Mouse (Mus musculus) intestine, embryonic 15.5 days (tissue): ENCODE measurements around the gene Agtpbp1. TPM values are rescaled to one million over a fixed set of nuclear protein-coding genes. Genes with fewer than 3 reads are reported as not detected.

ENCODE experiments used
- ATAC-seq: fragments of 200-750 bp; cut with Nextera tagmentation; 2 replicates; pipeline ENCODE4 v1.8.0; 2017; ENCODE audit warnings: moderate TSS enrichment, moderate library complexity
- H3K27ac ChIP-seq: fragments of 300-500 bp; sonication (generic); 2 replicates; pipeline ENCODE4 v1.5.1; 2015; ENCODE audit warnings: mild to moderate bottlenecking, inconsistent platforms
- H3K27me3 ChIP-seq: fragments of 300-500 bp; sonication (generic); replicated peaks from 2 replicates; pipeline ENCODE4 v1.6.1; 2015; ENCODE audit warnings: inconsistent platforms
- H3K36me3 ChIP-seq: fragments of 300-500 bp; sonication (generic); 2 replicates; pipeline ENCODE4 v1.6.1; 2015; ENCODE audit warnings: inconsistent platforms
- H3K4me1 ChIP-seq: fragments of 300-500 bp; sonication (generic); replicated peaks from 2 replicates; pipeline ENCODE4 v1.6.1; 2015; ENCODE audit warnings: inconsistent platforms
- H3K4me2 ChIP-seq: fragments of 300-500 bp; sonication (generic); replicated peaks from 2 replicates; pipeline ENCODE4 v1.6.1; 2015; ENCODE audit warnings: mild to moderate bottlenecking, inconsistent platforms
- H3K4me3 ChIP-seq: fragments of 300-500 bp; sonication (generic); replicated peaks from 2 replicates; pipeline ENCODE4 v1.5.1; 2015; ENCODE audit warnings: inconsistent platforms
- H3K9ac ChIP-seq: fragments of 300-500 bp; sonication (generic); 2 replicates; pipeline ENCODE4 v1.6.1; 2015; ENCODE audit warnings: inconsistent platforms
- H3K9me3 ChIP-seq: fragments of 300-500 bp; sonication (generic); 2 replicates; pipeline ENCODE4 v1.6.1; 2016; ENCODE audit warnings: inconsistent platforms
- whole genome bisulfite sequencing: fragments of 180-500 bp; shearing (Covaris S2); methylation state at CpG from one replicate; pipeline ENCODE4 v1.1.7; 2015; 5-methylcytosine and 5-hydroxymethylcytosine counted together
- polyA plus RNA-seq: library from polyadenylated mRNA; unstranded; fragments of >200 nt; fragmentation: Nextera tagmentation; extraction: Ambion mirVana; gene quantifications from 2 replicates; pipeline ENCODE4 v1.2.1, GENCODE M21; 2015

Gene Agtpbp1
- polyA plus RNA-seq, 1 experiment from 2014 or later: 15.7 TPM

GRCm38 (mm10) chr13:59472222-59472621 is 112.8 kb downstream of the Agtpbp1 start:
- H3K4me1 ChIP-seq: no peaks in the 10 kb centered on the region
- H3K4me3 ChIP-seq: no peak overlapping the region
- no peak overlapping the region for H3K4me2 ChIP-seq
- ATAC-seq: no peak
- no peaks in the 10 kb centered on the region for H3K9me3 ChIP-seq
- 0 out of 2 replicates have a peak, but pooled peaks cover 5% of the 10 kb centered on the region for H3K36me3 ChIP-seq
- H3K27ac ChIP-seq: no peak overlapping the region
- H3K9ac ChIP-seq: no peak overlapping the region
- WGBS: 83% methylated on average over 5 of the region's 5 CpGs
- no peaks in the 10 kb centered on the region for H3K27me3 ChIP-seq

GRCm38 (mm10) chr13:59469701-59470100 is 115.3 kb downstream of the Agtpbp1 start:
- H3K36me3 ChIP-seq: 0 out of 2 replicates have a peak, but pooled peaks cover 5% of the 10 kb centered on the region
- no peaks in the 10 kb centered on the region for H3K9me3 ChIP-seq
- H3K4me2 ChIP-seq: no peak overlapping the region
- no peak overlapping the region for H3K27ac ChIP-seq
- no peak for ATAC-seq
- H3K9ac ChIP-seq: no peak overlapping the region
- H3K27me3 ChIP-seq: no peaks in the 10 kb centered on the region
- H3K4me3 ChIP-seq: no peak overlapping the region
- H3K4me1 ChIP-seq: no peaks in the 10 kb centered on the region
- 84% methylated on average over 5 of the region's 5 CpGs for WGBS

- Histone ChIP-seq H3K4me3 (no peak overlapping the region), H3K4me1 (no peaks in the 10 kb centered on the region), H3K9ac (no peak overlapping the region), H3K36me3 (0 out of 2 replicates have a peak, but pooled peaks cover 5% of the 10 kb centered on the region), H3K27me3 (no peaks in the 10 kb centered on the region), H3K9me3 (no peaks in the 10 kb centered on the region), H3K27ac (no peak overlapping the region), H3K4me2 (no peak overlapping the region)
- ATAC-seq: no peak
- 78% methylated on average over 8 of the region's 8 CpGs for WGBS
Observed at GRCm38 (mm10) chr13:59468181-59468802, 116.7 kb downstream of the Agtpbp1 start.

GRCm38 (mm10) chr13:59467591-59467990 is 117.4 kb downstream of the Agtpbp1 start:
- ATAC-seq: no peak
- H3K27me3 ChIP-seq: no peaks in the 10 kb centered on the region
- H3K27ac ChIP-seq: no peak overlapping the region

GRCm38 (mm10) chr13:59460958-59461357 is 124.1 kb downstream of the Agtpbp1 start:
- Histone ChIP-seq H3K27me3 (no peaks in the 10 kb centered on the region), H3K9me3 (no peaks in the 10 kb centered on the region), H3K4me1 (no peaks in the 10 kb centered on the region), H3K9ac (no peak overlapping the region), H3K36me3 (peaks cover 4% of the 10 kb centered on the region; the same call in 1 of the 2 replicates), H3K4me2 (no peak overlapping the region), H3K27ac (no peak overlapping the region), H3K4me3 (no peak overlapping the region)
- 88% methylated on average over 3 of the region's 3 CpGs for WGBS
- no peak for ATAC-seq

More at GRCm38 (mm10) chr13:59467591-59467990, 117.4 kb downstream of the Agtpbp1 start:
- H3K4me1 ChIP-seq: no peaks in the 10 kb centered on the region
- H3K4me3 ChIP-seq: no peak overlapping the region
- 0 out of 2 replicates have a peak, but pooled peaks cover 5% of the 10 kb centered on the region for H3K36me3 ChIP-seq
- no peak overlapping the region for H3K9ac ChIP-seq
- no peak overlapping the region for H3K4me2 ChIP-seq
- 54% methylated on average over 3 of the region's 3 CpGs for WGBS
- no peaks in the 10 kb centered on the region for H3K9me3 ChIP-seq

- H3K4me3 ChIP-seq: no peak overlapping the region
- WGBS: 81% methylated on average over 1 of the region's 1 CpGs
Observed at GRCm38 (mm10) chr13:59456203-59456602, 128.8 kb downstream of the Agtpbp1 start.

GRCm38 (mm10) chr13:59454001-59454785 is 130.8 kb downstream of the Agtpbp1 start:
- Histone ChIP-seq H3K27ac (no peak overlapping the region), H3K27me3 (no peaks in the 10 kb centered on the region), H3K9ac (no peak overlapping the region; the same call in 1 of the 2 replicates), H3K4me1 (peaks cover 12% of the 10 kb centered on the region), H3K36me3 (peaks cover 2% of the 10 kb centered on the region; the same call in 1 of the 2 replicates), H3K4me3 (no peak overlapping the region), H3K9me3 (no peaks in the 10 kb centered on the region), H3K4me2 (no peak overlapping the region)
- ATAC-seq: peak; percentile 39; the same call in 1 of the 2 replicates
- 78% methylated on average over 11 of the region's 11 CpGs for WGBS

More at GRCm38 (mm10) chr13:59456203-59456602, 128.8 kb downstream of the Agtpbp1 start:
- Histone ChIP-seq H3K36me3 (0 out of 2 replicates have a peak, but pooled peaks cover 2% of the 10 kb centered on the region), H3K27me3 (no peaks in the 10 kb centered on the region), H3K27ac (no peak overlapping the region), H3K9ac (no peak overlapping the region), H3K4me1 (peaks cover 12% of the 10 kb centered on the region), H3K9me3 (no peaks in the 10 kb centered on the region), H3K4me2 (no peak overlapping the region)
- no peak for ATAC-seq

GRCm38 (mm10) chr13:59453582-59453981 is 131.4 kb downstream of the Agtpbp1 start:
- H3K4me3 ChIP-seq: no peak overlapping the region
- H3K27ac ChIP-seq: no peak overlapping the region

GRCm38 (mm10) chr13:59453045-59453444 is 132.0 kb downstream of the Agtpbp1 start:
- Histone ChIP-seq H3K4me2 (no peak overlapping the region), H3K27ac (no peak overlapping the region), H3K27me3 (no peaks in the 10 kb centered on the region), H3K9me3 (no peaks in the 10 kb centered on the region), H3K4me1 (peaks cover 12% of the 10 kb centered on the region), H3K4me3 (no peak overlapping the region), H3K9ac (no peak overlapping the region), H3K36me3 (peaks cover 2% of the 10 kb centered on the region; the same call in 1 of the 2 replicates)
- ATAC-seq: 0 out of 2 replicates have a peak, but pooled peaks have one; percentile 25
- 50% methylated on average over 2 of the region's 2 CpGs for WGBS

More at GRCm38 (mm10) chr13:59453582-59453981, 131.4 kb downstream of the Agtpbp1 start:
- no peak overlapping the region for H3K9ac ChIP-seq
- H3K4me1 ChIP-seq: peaks cover 12% of the 10 kb centered on the region
- 40% methylated on average over 6 of the region's 6 CpGs for whole genome bisulfite sequencing
- peak; percentile 56 for ATAC-seq
- H3K36me3 ChIP-seq: peaks cover 2% of the 10 kb centered on the region; the same call in 1 of the 2 replicates
- no peaks in the 10 kb centered on the region for H3K9me3 ChIP-seq
- H3K27me3 ChIP-seq: no peaks in the 10 kb centered on the region
- H3K4me2 ChIP-seq: no peak overlapping the region

- Histone ChIP-seq H3K4me3 (no peak overlapping the region), H3K27ac (no peak overlapping the region), H3K4me2 (no peak overlapping the region), H3K36me3 (peaks cover 2% of the 10 kb centered on the region; the same call in 1 of the 2 replicates), H3K4me1 (peaks cover 12% of the 10 kb centered on the region), H3K9ac (no peak overlapping the region), H3K27me3 (no peaks in the 10 kb centered on the region), H3K9me3 (no peaks in the 10 kb centered on the region)
- no peak for ATAC-seq
- 91% methylated on average over 10 of the region's 10 CpGs for WGBS
Observed at GRCm38 (mm10) chr13:59450840-59451239, 134.2 kb downstream of the Agtpbp1 start.

- WGBS: 80% methylated on average over 7 of the region's 7 CpGs
- Histone ChIP-seq H3K27me3 (no peaks in the 10 kb centered on the region), H3K9ac (no peak overlapping the region), H3K9me3 (no peaks in the 10 kb centered on the region), H3K27ac (no peak overlapping the region), H3K36me3 (no peaks in the 10 kb centered on the region; the same call in 1 of the 2 replicates), H3K4me3 (no peak overlapping the region), H3K4me1 (no peaks in the 10 kb centered on the region), H3K4me2 (no peak overlapping the region)
- ATAC-seq: no peak
Observed at GRCm38 (mm10) chr13:59447130-59447529, 137.9 kb downstream of the Agtpbp1 start.

GRCm38 (mm10) chr13:59445179-59445578 is 139.8 kb downstream of the Agtpbp1 start:
- Histone ChIP-seq H3K36me3 (no peaks in the 10 kb centered on the region), H3K9me3 (no peaks in the 10 kb centered on the region), H3K9ac (no peak overlapping the region), H3K4me1 (no peaks in the 10 kb centered on the region), H3K27ac (no peak overlapping the region), H3K27me3 (no peaks in the 10 kb centered on the region), H3K4me2 (no peak overlapping the region), H3K4me3 (no peak overlapping the region)
- no peak for ATAC-seq
- 82% methylated on average over 5 of the region's 5 CpGs for WGBS
